Mouse (Mus musculus): ENCODE data around the gene Trcg1.
A peak's percentile ranks its signal among the peaks of the same experiment; 100 is the strongest.

The Trcg1 gene

GRCm38 (mm10) chr9:57232341-57232940 lies 3.9 kb upstream of the Trcg1 start:
- DNase-seq (ENCODE audit: low read depth, low spot score) = no peak

DNA sequence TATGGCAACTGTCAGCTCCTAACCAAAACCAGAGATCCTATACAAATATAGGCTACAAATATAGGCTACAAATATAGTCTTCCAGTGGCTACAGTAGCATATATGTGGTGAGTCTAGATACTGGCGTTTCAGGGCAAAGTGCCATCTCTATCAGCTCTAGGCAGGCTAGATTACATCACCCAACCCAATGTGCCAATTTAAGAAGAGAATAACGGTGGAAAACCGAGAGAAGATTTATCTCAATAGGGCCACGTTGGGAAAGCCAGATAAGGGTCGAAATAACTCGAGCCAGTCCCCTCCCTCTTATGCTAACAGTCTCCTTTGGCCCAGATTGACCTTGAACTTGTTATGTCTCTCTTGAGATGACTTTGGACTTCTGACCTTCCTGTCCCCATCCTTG lies 3.2 kb upstream of the Trcg1 start:
- DNase-seq (ENCODE audit: low read depth, low spot score) = no peak

GRCm38 (mm10) chr9:57233767-57234166 lies 2.6 kb upstream of the Trcg1 start:
- DNase-seq (ENCODE audit: low read depth, low spot score) = no peak

GRCm38 (mm10) chr9:57237705-57238104 lies 1.3 kb downstream of the Trcg1 start:
- DNase-seq (ENCODE audit: low read depth, low spot score) = no peak

DNA sequence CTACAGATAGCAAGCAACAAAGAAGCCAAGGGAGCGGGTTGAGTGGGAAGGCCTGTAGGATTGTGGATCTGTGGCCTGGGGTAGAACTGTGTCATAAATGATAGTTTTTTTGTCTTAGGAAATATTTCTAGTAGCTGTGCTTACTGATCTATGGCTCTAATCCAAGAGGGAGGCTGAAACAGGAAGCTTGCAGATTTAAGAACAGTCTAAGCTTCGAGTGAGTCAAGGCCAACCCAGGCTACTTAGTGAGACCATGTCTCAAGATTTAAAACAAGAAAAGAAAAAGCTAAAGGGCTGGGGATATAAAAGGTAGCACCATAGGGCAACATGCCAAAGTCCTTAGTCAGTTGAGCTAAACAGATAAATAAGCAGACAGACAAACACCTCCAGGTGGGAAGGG lies 1.9 kb downstream of the Trcg1 start:
- DNase-seq (ENCODE audit: low read depth, low spot score) = no peak

- DNase-seq (ENCODE audit: low read depth, low spot score) = no peak
Observed at GRCm38 (mm10) chr9:57241111-57241510, 4.8 kb downstream of the Trcg1 start.

DNA sequence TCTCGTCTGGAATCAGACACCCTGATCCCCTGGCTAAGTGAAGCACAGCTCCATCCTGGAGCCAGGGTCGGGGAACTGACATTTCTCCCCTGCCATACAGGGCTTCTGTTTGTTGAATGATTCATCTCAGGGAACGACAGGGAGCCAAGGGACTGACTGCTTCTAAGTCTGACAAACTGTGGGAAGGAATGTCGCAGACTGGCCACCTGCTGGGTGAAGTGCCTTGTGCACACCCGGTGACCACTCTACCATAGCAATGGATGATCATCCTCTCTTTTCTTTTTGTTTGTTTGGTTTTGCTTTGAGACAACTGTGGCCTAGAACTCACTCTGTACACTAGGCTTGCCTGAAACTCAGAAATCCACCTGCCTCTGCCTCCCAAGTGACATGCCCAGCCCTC lies 6.6 kb downstream of the Trcg1 start:
- DNase-seq (ENCODE audit: low read depth, low spot score) = no peak

DNA sequence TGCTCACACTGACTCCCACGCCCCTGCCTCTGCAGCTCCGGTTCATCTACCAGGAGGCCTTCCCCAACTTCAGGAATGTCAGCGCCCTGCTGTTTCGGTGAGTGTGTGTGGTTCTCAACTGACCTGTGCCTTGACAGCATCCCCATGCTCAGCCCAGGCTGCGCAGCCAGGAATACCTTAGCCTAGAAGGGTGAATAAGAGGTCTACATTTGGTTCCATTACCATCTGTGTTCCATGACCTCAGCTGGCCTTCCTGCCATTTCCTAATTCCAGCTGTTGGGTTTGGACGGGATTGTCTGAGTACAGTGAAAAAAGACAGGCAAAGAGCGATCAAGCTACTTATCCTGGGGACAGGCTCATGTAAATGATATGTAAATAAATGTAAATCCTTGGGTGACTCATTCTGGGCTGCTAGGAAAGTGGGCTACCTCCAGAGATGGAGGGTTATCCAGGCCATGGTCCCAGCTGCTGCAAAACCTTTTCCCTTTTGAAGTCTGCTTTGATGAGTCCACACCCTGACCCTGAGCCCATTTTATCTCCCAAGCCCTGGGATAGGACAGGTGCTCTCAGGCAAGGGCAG lies 7.8 kb downstream of the Trcg1 start:
- DNase-seq (ENCODE audit: low read depth, low spot score) = no peak

- DNase-seq (ENCODE audit: low read depth, low spot score) = no peak
Observed at GRCm38 (mm10) chr9:57246482-57246881, 10.1 kb downstream of the Trcg1 start.

DNA sequence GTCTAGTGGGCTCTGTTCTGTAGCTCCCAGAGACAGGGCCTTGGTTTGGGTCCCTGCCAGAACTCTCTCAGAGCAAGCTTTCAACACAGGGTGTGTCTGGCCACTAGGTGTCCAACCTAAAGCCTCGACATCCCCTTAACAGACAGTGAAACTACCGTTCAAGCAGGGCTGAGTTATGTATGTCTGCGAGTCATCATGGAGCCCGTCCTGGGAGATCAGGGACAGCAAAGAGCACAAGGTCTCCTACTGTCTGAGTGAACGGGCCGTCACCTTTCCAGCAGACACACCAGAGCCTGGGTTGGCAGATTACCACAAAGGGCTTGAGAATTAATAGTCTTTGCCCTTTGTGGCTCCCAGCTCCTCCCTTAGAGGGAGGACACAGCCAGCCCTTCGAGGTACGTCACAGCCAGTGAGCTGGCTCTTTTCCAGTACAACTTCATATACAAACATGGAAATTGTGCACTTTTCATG lies 10.9 kb downstream of the Trcg1 start:
- DNase-seq (ENCODE audit: low read depth, low spot score) = no peak

GRCm38 (mm10) chr9:57248030-57248942 lies 11.9 kb downstream of the Trcg1 start:
- DNase-seq (ENCODE audit: low read depth, low spot score) = no peak

GRCm38 (mm10) chr9:57250026-57250425 lies 13.7 kb downstream of the Trcg1 start:
- no peak for DNase-seq (ENCODE audit: low read depth, low spot score)

- DNase-seq (ENCODE audit: low read depth, low spot score) = no peak
Observed at GRCm38 (mm10) chr9:57251139-57251538, 14.8 kb downstream of the Trcg1 start.

DNA sequence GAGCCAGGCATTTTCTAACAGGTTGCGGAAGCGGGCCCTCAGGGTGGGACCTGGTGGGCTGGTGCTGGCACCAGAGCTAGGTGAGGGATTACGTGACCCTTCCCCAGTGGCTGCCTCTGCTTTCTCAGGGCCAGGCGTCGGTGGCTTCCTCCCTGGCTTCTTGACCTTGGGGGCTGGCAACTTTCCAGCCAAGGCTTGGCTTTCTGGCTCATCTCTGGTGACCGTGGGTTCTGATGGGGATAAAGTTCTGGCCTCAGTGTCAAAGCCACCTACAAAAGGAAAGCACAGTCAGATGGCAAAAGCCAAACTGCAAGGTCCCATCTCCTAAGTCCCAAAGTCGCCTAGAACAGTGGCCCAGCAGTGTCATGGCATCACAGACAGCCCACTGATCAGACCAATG lies 17.7 kb downstream of the Trcg1 start:
- DNase-seq (ENCODE audit: low read depth, low spot score) = no peak

DNA sequence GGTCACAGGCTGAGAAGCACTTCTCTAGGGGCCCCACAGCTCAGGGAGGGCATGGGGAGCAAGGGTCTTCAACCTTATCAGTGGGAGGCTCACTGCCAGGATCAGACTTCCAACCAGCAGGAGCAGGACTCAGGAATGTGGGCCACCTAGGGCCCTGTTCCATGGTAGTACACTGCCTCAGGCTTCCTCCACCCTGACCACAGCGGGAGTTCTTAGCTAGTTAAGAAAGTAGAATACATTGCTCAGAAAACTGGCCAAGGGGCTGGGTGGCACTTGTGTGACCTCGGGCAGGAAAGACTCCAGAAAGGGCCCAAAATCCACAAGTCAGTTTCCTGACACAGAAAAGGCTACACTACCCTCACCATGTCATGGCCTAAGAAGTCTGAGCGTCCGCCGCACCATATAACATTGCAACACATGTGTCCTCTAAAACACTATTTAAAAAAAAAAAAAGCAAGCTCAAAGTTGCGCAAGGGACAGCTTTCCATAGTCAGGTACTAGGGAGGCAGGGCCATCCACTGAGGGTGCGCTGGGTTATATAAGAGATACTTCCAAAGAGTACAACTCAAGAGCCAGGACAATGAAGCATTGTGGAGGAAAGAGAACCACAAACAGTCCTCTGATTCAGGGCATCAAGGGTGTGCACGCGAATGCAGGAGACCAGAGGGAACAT lies 18.6 kb downstream of the Trcg1 start:
- no peak for DNase-seq (ENCODE audit: low read depth, low spot score)

- DNase-seq (ENCODE audit: low read depth, low spot score) = no peak
Observed at GRCm38 (mm10) chr9:57256309-57256708, 20.0 kb downstream of the Trcg1 start.

DNA sequence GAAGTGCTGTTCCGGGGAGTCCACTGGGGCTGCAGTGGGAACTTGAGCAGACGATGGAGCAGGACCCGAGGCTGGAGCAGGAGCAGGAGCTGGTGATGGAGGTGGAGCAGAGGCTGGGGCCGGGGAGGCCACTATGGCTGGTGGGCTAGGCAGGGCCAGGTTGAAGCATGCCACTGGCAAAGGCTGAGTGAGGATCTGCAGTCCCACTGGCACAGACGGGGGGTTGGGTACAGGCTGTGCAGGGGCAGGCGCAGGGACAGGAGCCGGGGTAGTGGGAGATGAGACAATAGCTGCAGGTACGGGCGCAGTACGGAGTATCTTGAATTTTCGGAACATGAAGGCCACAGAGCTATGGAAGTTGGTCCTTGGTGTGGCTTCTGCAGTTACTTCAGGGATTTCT lies 20.5 kb downstream of the Trcg1 start:
- no peak for DNase-seq (ENCODE audit: low read depth, low spot score)

- no peak for DNase-seq (ENCODE audit: low read depth, low spot score)
Observed at GRCm38 (mm10) chr9:57257627-57258026, 21.3 kb downstream of the Trcg1 start.

- peak; percentile 91 for DNase-seq (ENCODE audit: low read depth, low spot score)
Observed at GRCm38 (mm10) chr9:57259736-57260135, 23.4 kb downstream of the Trcg1 start.

DNA sequence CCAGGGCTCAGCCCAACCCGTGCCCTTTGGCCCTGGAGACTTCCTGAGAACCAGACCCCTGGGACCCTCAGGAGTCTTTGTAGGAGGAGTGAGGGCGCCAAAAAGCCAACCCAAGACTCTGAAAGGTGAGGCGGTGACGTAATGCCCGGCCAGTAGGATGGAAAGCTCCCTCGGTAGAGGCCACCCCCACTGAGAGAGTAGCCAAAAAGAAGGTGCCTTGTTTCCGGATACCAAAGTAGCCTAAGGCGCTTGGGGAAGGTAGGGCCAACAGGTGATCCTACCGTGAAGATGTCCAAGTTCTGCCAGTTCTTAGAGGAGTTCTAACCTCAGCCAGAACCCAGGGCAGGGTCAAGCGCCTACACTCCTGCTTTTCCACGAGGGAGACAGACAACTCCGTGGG lies 24.6 kb downstream of the Trcg1 start:
- no peak for DNase-seq (ENCODE audit: low read depth, low spot score)

DNA sequence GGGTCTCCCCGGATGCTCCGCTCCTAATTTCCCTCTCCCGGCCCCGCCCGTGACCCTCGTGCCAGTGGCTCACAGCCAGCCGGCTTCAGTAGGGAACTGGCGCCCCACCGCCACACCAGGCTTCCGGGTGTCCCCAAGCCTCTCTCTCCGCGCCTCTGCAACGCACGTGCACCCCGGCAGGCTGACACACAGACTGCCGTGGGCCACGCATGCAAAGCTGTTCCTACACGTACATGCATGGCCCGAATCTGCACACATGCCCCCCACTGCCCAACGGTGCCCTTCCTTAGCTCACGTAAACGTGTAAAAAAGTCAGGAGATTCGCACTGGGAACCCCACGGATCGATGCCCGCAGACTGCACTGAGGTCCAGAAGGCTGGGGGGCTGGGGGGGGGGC lies 25.2 kb downstream of the Trcg1 start:
- DNase-seq (ENCODE audit: low read depth, low spot score) = no peak

All from forelimb bud, embryonic 11.5 days (tissue).